Comparison of ENCODE assay signal across 10 mouse cellular contexts in genomic region chr17:85486585-85487480, GRCm38 (mm10).
DNase-seq lines count a peak whose midpoint lies in the region; ATAC-seq lines count a peak whose summit lies in the region.
"Had no signal": no experiment of that assay in that cellular context is flagged by ENCODE, and none has a peak within 500 bp of the region (broad histone marks: within the 10 kb centered on the region; RNA-seq: fewer than 3 reads in every experiment).

No protein-coding gene starts in this region.

- no peak overlapping the region for H3K27ac ChIP-seq in liver, embryonic 11.5 days (ENCODE audit: low read depth, low read length)
- H3K27ac ChIP-seq in embryonic facial prominence, embryonic 12.5 days = no peak overlapping the region
- 0 out of 2 replicates have a peak overlapping the region, but pooled peaks have one; percentile 50 for H3K27ac ChIP-seq in limb, embryonic 10.5 days
- no peak overlapping the region for H3K27ac ChIP-seq in stomach, embryonic 14.5 days (ENCODE audit: low read length)

- H3K9me3 ChIP-seq in liver, embryonic 11.5 days (ENCODE audit: control insufficient read depth, low read length) = no peaks in the 10 kb centered on the region
- H3K9me3 ChIP-seq in embryonic facial prominence, embryonic 12.5 days = no peaks in the 10 kb centered on the region
- H3K9me3 ChIP-seq in limb, embryonic 10.5 days (replicated peaks) = no peaks in the 10 kb centered on the region
- no peaks in the 10 kb centered on the region for H3K9me3 ChIP-seq in stomach, embryonic 14.5 days (ENCODE audit: control insufficient read depth, low read depth, low read length)

- H3K27me3 ChIP-seq in liver, embryonic 11.5 days (replicated peaks; ENCODE audit: control insufficient read depth, insufficient read depth, low read length) = peaks cover 95% of the 10 kb centered on the region
- peaks cover 84% of the 10 kb centered on the region for H3K27me3 ChIP-seq in embryonic facial prominence, embryonic 12.5 days
- peaks cover 100% of the 10 kb centered on the region for H3K27me3 ChIP-seq in limb, embryonic 10.5 days (ENCODE audit: low read depth, poor library complexity, severe bottlenecking)
- H3K27me3 ChIP-seq in stomach, embryonic 14.5 days (ENCODE audit: control insufficient read depth, insufficient read depth, low read length) = peaks cover 58% of the 10 kb centered on the region

- H3K4me1 ChIP-seq in liver, embryonic 11.5 days (replicated peaks; ENCODE audit: control insufficient read depth, insufficient read depth, low read length) = no peaks in the 10 kb centered on the region
- peaks cover 15% of the 10 kb centered on the region; the same call in 1 of the 2 replicates for H3K4me1 ChIP-seq in embryonic facial prominence, embryonic 12.5 days
- H3K4me1 ChIP-seq in limb, embryonic 10.5 days = peaks cover 21% of the 10 kb centered on the region
- 0 out of 2 replicates have a peak, but pooled peaks cover 4% of the 10 kb centered on the region for H3K4me1 ChIP-seq in stomach, embryonic 14.5 days (ENCODE audit: control insufficient read depth, insufficient read depth, low read length)

- no peak for DNase-seq in liver, embryonic 11.5 days (ENCODE audit: low spot score)
- no peak for DNase-seq in liver
- DNase-seq in limb, embryonic 10.5 days (ENCODE audit: low spot score) = peak; percentile 74
- no peak for DNase-seq in thymus, postnatal 14 days
- no peak for DNase-seq in adrenal gland, postnatal 25 days
- no peak for DNase-seq in cerebellum, postnatal 14 days
- DNase-seq: lung, postnatal 14 days had no signal

- H3K36me3 ChIP-seq in liver, embryonic 11.5 days (ENCODE audit: control insufficient read depth, insufficient read depth, low read length) = no peaks in the 10 kb centered on the region
- no peaks in the 10 kb centered on the region for H3K36me3 ChIP-seq in embryonic facial prominence, embryonic 12.5 days
- H3K36me3 ChIP-seq in limb, embryonic 10.5 days = no peaks in the 10 kb centered on the region
- H3K36me3 ChIP-seq in stomach, embryonic 14.5 days (ENCODE audit: control insufficient read depth, insufficient read depth, low read length) = no peaks in the 10 kb centered on the region

- WGBS in liver, embryonic 11.5 days = 4% methylated on average over 52 of the region's 52 CpGs
- WGBS in embryonic facial prominence, embryonic 12.5 days = 1% methylated on average over 52 of the region's 52 CpGs
- WGBS in limb, embryonic 10.5 days = 1% methylated on average over 52 of the region's 52 CpGs
- 3% methylated on average over 52 of the region's 52 CpGs for WGBS in stomach, embryonic 14.5 days

- H3K4me2 ChIP-seq in liver, embryonic 11.5 days = 0 out of 2 replicates have a peak overlapping the region, but pooled peaks have one; percentile 2
- H3K4me2 ChIP-seq in embryonic facial prominence, embryonic 12.5 days (replicated peaks) = peak overlapping the region; percentile 48
- H3K4me2 ChIP-seq in stomach, embryonic 14.5 days (replicated peaks; ENCODE audit: low read depth, low read length) = peak overlapping the region; percentile 20

- no peak overlapping the region for H3K4me3 ChIP-seq in liver, embryonic 11.5 days (ENCODE audit: low read depth, low read length)
- H3K4me3 ChIP-seq in embryonic facial prominence, embryonic 12.5 days = peak overlapping the region; percentile 23
- peak overlapping the region; percentile 46 for H3K4me3 ChIP-seq in limb, embryonic 10.5 days
- peak overlapping the region; percentile 17 for H3K4me3 ChIP-seq in stomach, embryonic 14.5 days (ENCODE audit: low read depth, low read length)

- ATAC-seq in liver, embryonic 11.5 days (replicated peaks; ENCODE audit: low FRiP score) = no peak
- ATAC-seq in embryonic facial prominence, embryonic 12.5 days (ENCODE audit: insufficient number of reproducible peaks, insufficient read depth, low FRiP score, low TSS enrichment) = peak; percentile 77
- ATAC-seq in stomach, embryonic 14.5 days (ENCODE audit: insufficient number of reproducible peaks, insufficient read depth, low FRiP score, low read depth) = 0 out of 2 replicates have a peak, but pooled peaks have one; percentile 33
- ATAC-seq: Patski had no signal

- no peak overlapping the region for H3K9ac ChIP-seq in liver, embryonic 11.5 days (ENCODE audit: low read depth, low read length)
- H3K9ac ChIP-seq in embryonic facial prominence, embryonic 12.5 days = 0 out of 2 replicates have a peak overlapping the region, but pooled peaks have one; percentile 15
- no peak overlapping the region for H3K9ac ChIP-seq in stomach, embryonic 14.5 days (replicated peaks; ENCODE audit: low read depth, low read length)
